Mouse (Mus musculus) liver, postnatal 0 days (tissue): Measurements from ENCODE around the gene Celf5.

Source experiments
- CTCF ChIP-seq: sonication (generic); IDR thresholded peaks from 2 replicates; pipeline ENCODE4 v1.5.1; 2016; ENCODE audit warnings: antibody characterized with exemption, low read depth
- EP300 ChIP-seq: IDR thresholded peaks from 2 replicates; pipeline ENCODE4 v1.6.1; 2016; ENCODE audit warnings: antibody characterized with exemption, low read depth, mild to moderate bottlenecking

GRCm38 (mm10) chr10:81450140-81450539, 32.4 kb downstream of the Celf5 start:
- TF ChIP-seq CTCF (peak; percentile 99), EP300 (no peak)
